Mouse (Mus musculus) forebrain, embryonic 12.5 days (tissue): ENCODE measurements around the gene Etv6. TPM values are rescaled to one million over a fixed set of nuclear protein-coding genes. Genes with fewer than 3 reads are reported as not detected.
A peak's percentile ranks its signal among the peaks of the same experiment; 100 is the strongest.

Source experiments
- ATAC-seq: fragments of 200-750 bp; cut with Nextera tagmentation; 2 replicates; pipeline ENCODE4 v1.8.0; 2017; ENCODE audit warnings: moderate TSS enrichment; ENCODE audit not compliant: low FRiP score
- H3K27ac ChIP-seq: fragments of 300-500 bp; sonication (generic); 2 replicates; pipeline ENCODE4 v1.5.1; 2016; ENCODE audit warnings: mild to moderate bottlenecking
- H3K27me3 ChIP-seq: fragments of 300-500 bp; sonication (generic); 2 replicates; pipeline ENCODE4 v1.6.1; 2016; ENCODE audit warnings: mild to moderate bottlenecking
- H3K36me3 ChIP-seq: fragments of 300-500 bp; sonication (generic); replicated peaks from 2 replicates; pipeline ENCODE4 v1.6.1; 2016; ENCODE audit warnings: mild to moderate bottlenecking
- H3K4me1 ChIP-seq: fragments of 300-500 bp; sonication (generic); 2 replicates; pipeline ENCODE4 v1.6.1; 2016
- H3K4me2 ChIP-seq: fragments of 300-500 bp; sonication (generic); 2 replicates; pipeline ENCODE4 v1.6.1; 2016; ENCODE audit warnings: mild to moderate bottlenecking, moderate library complexity
- H3K4me3 ChIP-seq: fragments of 300-500 bp; sonication (generic); replicated peaks from 2 replicates; pipeline ENCODE4 v1.5.1; 2016; ENCODE audit warnings: mild to moderate bottlenecking
- H3K9ac ChIP-seq: fragments of 300-500 bp; sonication (generic); 2 replicates; pipeline ENCODE4 v1.6.1; 2016; ENCODE audit warnings: mild to moderate bottlenecking
- H3K9me3 ChIP-seq: fragments of 300-500 bp; sonication (generic); 2 replicates; pipeline ENCODE4 v1.6.1; 2016
- WGBS: fragments of 180-500 bp; shearing (Covaris S2); methylation state at CpG from one replicate; pipeline ENCODE4 v1.1.7; 2016; 5-methylcytosine and 5-hydroxymethylcytosine counted together
- polyA plus RNA-seq: library from polyadenylated mRNA; unstranded; fragments of >200 nt; fragmentation: Nextera tagmentation; extraction: Ambion mirVana; gene quantifications from 2 replicates; pipeline ENCODE4 v1.2.1, GENCODE M21; 2016

Etv6 gene
- polyA plus RNA-seq, 1 experiment from 2014 or later, result 15.0 TPM

- Histone ChIP-seq H3K4me2 (no peak overlapping the region), H3K4me3 (no peak overlapping the region), H3K9ac (no peak overlapping the region), H3K27me3 (no peaks in the 10 kb centered on the region), H3K36me3 (no peaks in the 10 kb centered on the region), H3K4me1 (peaks cover 9% of the 10 kb centered on the region; the same call in 1 of the 2 replicates), H3K9me3 (no peaks in the 10 kb centered on the region), H3K27ac (no peak overlapping the region)
- no peak for ATAC-seq
- 95% methylated on average over 11 of the region's 11 CpGs for WGBS
Observed at GRCm38 (mm10) chr6:134168799-134169198, 133.3 kb downstream of the Etv6 start.

- Histone ChIP-seq H3K4me3 (no peak overlapping the region), H3K36me3 (no peaks in the 10 kb centered on the region), H3K9me3 (no peaks in the 10 kb centered on the region), H3K4me1 (peaks cover 9% of the 10 kb centered on the region; the same call in 1 of the 2 replicates), H3K27ac (no peak overlapping the region), H3K4me2 (no peak overlapping the region), H3K27me3 (no peaks in the 10 kb centered on the region), H3K9ac (no peak overlapping the region)
- no peak for ATAC-seq
- WGBS, result 92% methylated on average over 1 of the region's 1 CpGs
Observed at GRCm38 (mm10) chr6:134171235-134171634, 135.7 kb downstream of the Etv6 start.

GRCm38 (mm10) chr6:134171906-134172728, 136.6 kb downstream of the Etv6 start:
- 94% methylated on average over 17 of the region's 17 CpGs for WGBS
- Histone ChIP-seq H3K4me1 (peaks cover 9% of the 10 kb centered on the region; the same call in 1 of the 2 replicates), H3K9ac (no peak overlapping the region), H3K27ac (no peak overlapping the region), H3K27me3 (no peaks in the 10 kb centered on the region), H3K4me2 (no peak overlapping the region), H3K36me3 (no peaks in the 10 kb centered on the region), H3K4me3 (no peak overlapping the region), H3K9me3 (no peaks in the 10 kb centered on the region)
- ATAC-seq, result no peak

- 79% methylated on average over 6 of the region's 6 CpGs for WGBS
Observed at GRCm38 (mm10) chr6:134173439-134173838, 137.9 kb downstream of the Etv6 start.

GRCm38 (mm10) chr6:134175059-134175458, 139.6 kb downstream of the Etv6 start:
- 77% methylated on average over 9 of the region's 9 CpGs for WGBS
- H3K4me3 ChIP-seq, result no peak overlapping the region
- H3K9me3 ChIP-seq, result no peaks in the 10 kb centered on the region
- H3K9ac ChIP-seq, result no peak overlapping the region
- H3K36me3 ChIP-seq, result no peaks in the 10 kb centered on the region
- H3K4me1 ChIP-seq, result peaks cover 8% of the 10 kb centered on the region; the same call in 1 of the 2 replicates
- no peak for ATAC-seq
- H3K4me2 ChIP-seq, result no peak overlapping the region
- H3K27ac ChIP-seq, result no peak overlapping the region
- H3K27me3 ChIP-seq, result no peaks in the 10 kb centered on the region

More at GRCm38 (mm10) chr6:134173439-134173838, 137.9 kb downstream of the Etv6 start:
- no peaks in the 10 kb centered on the region for H3K27me3 ChIP-seq
- no peak overlapping the region for H3K4me3 ChIP-seq
- H3K36me3 ChIP-seq, result no peaks in the 10 kb centered on the region
- H3K4me1 ChIP-seq, result peaks cover 9% of the 10 kb centered on the region; the same call in 1 of the 2 replicates
- H3K4me2 ChIP-seq, result no peak overlapping the region
- no peaks in the 10 kb centered on the region for H3K9me3 ChIP-seq
- ATAC-seq, result no peak
- no peak overlapping the region for H3K27ac ChIP-seq
- no peak overlapping the region for H3K9ac ChIP-seq

- no peak overlapping the region for H3K9ac ChIP-seq
- no peaks in the 10 kb centered on the region for H3K36me3 ChIP-seq
- H3K4me1 ChIP-seq, result no peaks in the 10 kb centered on the region; the same call in 1 of the 2 replicates
- WGBS, result 87% methylated on average over 5 of the region's 5 CpGs
- no peaks in the 10 kb centered on the region for H3K27me3 ChIP-seq
- ATAC-seq, result no peak
- H3K4me2 ChIP-seq, result no peak overlapping the region
- H3K9me3 ChIP-seq, result no peaks in the 10 kb centered on the region
- H3K4me3 ChIP-seq, result no peak overlapping the region
- no peak overlapping the region for H3K27ac ChIP-seq
Observed at GRCm38 (mm10) chr6:134177196-134177595, 141.7 kb downstream of the Etv6 start.

GRCm38 (mm10) chr6:134182301-134182948, 146.9 kb downstream of the Etv6 start:
- Histone ChIP-seq H3K4me2 (no peak overlapping the region), H3K9me3 (no peaks in the 10 kb centered on the region), H3K9ac (no peak overlapping the region), H3K4me1 (no peaks in the 10 kb centered on the region; the same call in 1 of the 2 replicates), H3K36me3 (no peaks in the 10 kb centered on the region), H3K27ac (no peak overlapping the region), H3K27me3 (no peaks in the 10 kb centered on the region), H3K4me3 (no peak overlapping the region)
- no peak for ATAC-seq
- 87% methylated on average over 17 of the region's 17 CpGs for WGBS

- peaks cover 6% of the 10 kb centered on the region for H3K4me1 ChIP-seq
- H3K27me3 ChIP-seq, result no peaks in the 10 kb centered on the region
- no peaks in the 10 kb centered on the region for H3K9me3 ChIP-seq
- no peak overlapping the region for H3K9ac ChIP-seq
- no peak overlapping the region for H3K4me3 ChIP-seq
- no peak overlapping the region for H3K4me2 ChIP-seq
- H3K36me3 ChIP-seq, result no peaks in the 10 kb centered on the region
- WGBS, result 92% methylated on average over 11 of the region's 11 CpGs
- ATAC-seq, result no peak
- no peak overlapping the region for H3K27ac ChIP-seq
Observed at GRCm38 (mm10) chr6:134183592-134184342, 148.3 kb downstream of the Etv6 start.

GRCm38 (mm10) chr6:134186286-134186903, 150.9 kb downstream of the Etv6 start:
- Histone ChIP-seq H3K4me3 (no peak overlapping the region), H3K9me3 (no peaks in the 10 kb centered on the region), H3K27me3 (no peaks in the 10 kb centered on the region), H3K4me2 (no peak overlapping the region), H3K9ac (no peak overlapping the region), H3K4me1 (peaks cover 26% of the 10 kb centered on the region), H3K27ac (no peak overlapping the region), H3K36me3 (no peaks in the 10 kb centered on the region)
- no peak for ATAC-seq
- 82% methylated on average over 6 of the region's 6 CpGs for WGBS

GRCm38 (mm10) chr6:134188719-134189118, 153.2 kb downstream of the Etv6 start:
- Histone ChIP-seq H3K9me3 (no peaks in the 10 kb centered on the region), H3K4me2 (no peak overlapping the region), H3K9ac (no peak overlapping the region), H3K4me3 (no peak overlapping the region), H3K36me3 (no peaks in the 10 kb centered on the region), H3K4me1 (peaks cover 29% of the 10 kb centered on the region), H3K27ac (0 out of 2 replicates have a peak overlapping the region, but pooled peaks have one; percentile 38), H3K27me3 (no peaks in the 10 kb centered on the region)
- WGBS, result 49% methylated on average over 3 of the region's 3 CpGs
- no peak for ATAC-seq

GRCm38 (mm10) chr6:134189174-134189573, 153.7 kb downstream of the Etv6 start:
- no peak overlapping the region for H3K4me3 ChIP-seq
- H3K27me3 ChIP-seq, result no peaks in the 10 kb centered on the region
- H3K27ac ChIP-seq, result peak overlapping the region; percentile 38; the same call in 1 of the 2 replicates
- H3K36me3 ChIP-seq, result no peaks in the 10 kb centered on the region
- H3K4me1 ChIP-seq, result peaks cover 29% of the 10 kb centered on the region
- 51% methylated on average over 5 of the region's 5 CpGs for WGBS
- peak; percentile 21; the same call in 1 of the 2 replicates for ATAC-seq
- H3K9ac ChIP-seq, result no peak overlapping the region
- H3K9me3 ChIP-seq, result no peaks in the 10 kb centered on the region
- no peak overlapping the region for H3K4me2 ChIP-seq
